Mouse (Mus musculus) c-Kit-positive CD71-positive TER-119-positive erythroid progenitor cells, embryonic 14.5 days (primary cell): ENCODE data around the gene Abhd17a.
A peak's percentile ranks its signal among the peaks of the same experiment; 100 is the strongest.

ENCODE experiments used
- DNase-seq: peaks from one replicate; pipeline ENCODE4 v3.0.0-alpha.2; 2013; ENCODE audit warnings: low spot score

Abhd17a gene

DNA sequence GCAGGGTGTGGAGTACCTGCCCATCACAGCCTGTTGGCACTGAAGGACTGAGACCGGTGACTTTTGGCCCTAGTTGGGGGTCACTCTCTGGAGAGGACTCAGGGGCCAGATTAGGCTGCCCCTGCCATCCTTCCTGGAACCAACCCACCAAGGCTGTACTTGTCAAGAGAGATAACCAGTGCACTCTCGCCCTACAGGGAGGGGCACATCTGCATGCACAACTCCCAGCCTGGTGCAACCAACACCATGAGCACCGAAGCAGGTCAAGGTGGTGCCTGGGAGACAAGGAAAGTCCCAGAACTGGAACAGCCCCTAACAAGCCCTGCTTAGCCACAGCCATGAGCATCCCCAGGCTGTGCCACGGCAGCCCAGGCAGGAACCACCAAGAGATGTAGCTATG lies 43.2 kb downstream of the Abhd17a start:
- DNase-seq: no peak

DNA sequence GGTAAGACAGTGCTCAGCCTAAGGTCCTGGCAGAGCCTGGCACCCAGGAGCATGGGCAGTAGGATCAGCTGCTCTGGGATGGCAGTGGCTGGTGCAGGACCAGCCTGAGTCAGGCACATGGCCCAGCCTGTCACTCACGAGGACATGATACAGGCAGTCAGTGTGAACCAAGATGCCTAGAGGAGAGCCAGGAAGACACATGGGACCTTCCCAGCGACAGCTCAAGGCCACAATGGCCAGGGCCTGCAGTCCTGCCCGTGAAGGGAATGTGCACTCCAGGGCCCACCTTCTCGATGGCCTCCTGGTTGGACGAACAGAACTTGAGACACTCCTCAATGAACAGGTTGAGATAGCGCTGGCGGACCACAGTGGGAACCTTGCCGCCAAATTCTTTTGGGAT lies 44.6 kb downstream of the Abhd17a start:
- no peak for DNase-seq

GRCm38 (mm10) chr10:80543873-80544272 lies 46.3 kb downstream of the Abhd17a start:
- no peak for DNase-seq

GRCm38 (mm10) chr10:80539493-80539892 lies 50.6 kb downstream of the Abhd17a start:
- no peak for DNase-seq

DNA sequence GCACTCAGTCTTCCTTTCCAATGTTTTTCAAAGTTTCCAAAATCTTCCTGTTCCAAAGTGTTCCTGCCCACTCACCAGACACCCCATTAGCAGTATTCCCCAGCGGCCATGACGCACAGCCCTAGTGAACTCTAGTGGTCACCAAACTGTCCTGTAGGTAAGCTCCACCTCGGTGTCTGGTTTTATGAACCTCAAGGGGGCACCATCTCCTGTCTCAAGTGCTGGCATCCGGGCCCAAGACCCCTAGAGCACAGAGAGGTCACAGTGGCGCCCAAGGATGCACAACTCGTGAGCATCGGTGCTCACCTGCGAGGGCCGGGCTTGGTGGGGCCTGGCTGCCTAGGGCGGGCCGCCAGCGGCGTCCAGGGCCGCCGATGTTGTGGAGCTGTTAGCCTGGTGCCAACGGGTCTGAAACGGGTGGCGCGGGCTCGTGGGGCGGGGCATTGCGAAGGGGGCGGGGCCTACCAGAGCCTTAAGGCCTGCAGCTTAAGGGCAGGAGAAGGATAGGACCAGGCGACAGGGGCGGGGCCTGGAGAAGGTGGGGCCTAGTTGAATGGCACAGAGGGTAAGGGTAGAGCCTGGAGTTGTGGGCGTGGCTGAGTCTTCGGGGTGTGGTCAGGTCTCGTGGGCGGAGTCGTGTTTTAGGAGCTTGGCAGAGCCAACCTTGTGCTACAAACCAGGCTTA lies 51.3 kb downstream of the Abhd17a start, which contains the start of gene Atp8b3:
Atp8b3 (minus strand) TSS at position 415 of the 685 bp plus-strand sequence.
- DNase-seq: peak; percentile 100

GRCm38 (mm10) chr10:80538180-80538579 lies 52.0 kb downstream of the Abhd17a start:
- no peak for DNase-seq

DNA sequence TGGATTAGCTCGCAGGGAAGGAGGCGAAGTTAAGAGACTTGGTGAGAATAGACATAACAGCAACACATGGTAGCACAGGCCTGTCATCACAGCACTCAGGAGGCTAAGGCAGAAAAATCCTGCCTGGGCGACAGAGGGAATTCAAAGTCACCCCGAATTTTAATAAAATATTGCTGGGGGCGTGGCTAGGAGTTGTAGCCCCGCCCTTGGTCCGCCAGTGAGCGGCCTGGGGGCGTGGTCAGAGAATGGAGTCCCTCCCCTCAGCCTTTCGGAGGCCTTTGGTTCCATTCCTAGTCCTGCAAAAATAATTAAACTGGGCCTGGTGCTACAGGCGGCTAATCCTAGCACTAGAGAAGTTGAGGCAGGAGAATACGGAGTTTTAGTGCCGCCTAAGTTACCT lies 54.4 kb downstream of the Abhd17a start:
- peak; percentile 82 for DNase-seq

- peak; percentile 76 for DNase-seq
These were observed 55.1 kb downstream of the Abhd17a start for GRCm38 (mm10) chr10:80535071-80535470.

DNA sequence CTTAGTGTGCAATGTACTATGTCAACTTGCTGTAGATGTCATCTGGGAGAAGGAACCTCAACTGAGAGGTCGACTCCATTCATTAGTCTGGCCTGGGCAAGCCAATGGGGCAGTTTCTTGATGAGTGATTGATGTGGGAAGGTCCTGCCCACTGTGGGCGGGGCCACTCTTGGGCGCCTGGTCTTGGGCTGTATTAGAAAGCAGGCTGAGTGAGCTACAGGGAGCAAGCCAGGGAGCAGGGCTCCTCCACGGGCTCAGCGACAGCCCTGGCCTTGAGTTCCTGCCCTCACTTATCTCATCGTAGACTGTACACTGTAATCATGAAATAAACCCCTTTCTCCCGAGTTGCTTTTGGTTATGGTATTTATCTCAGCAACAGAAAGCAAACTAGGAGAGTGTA lies 56.4 kb downstream of the Abhd17a start:
- peak; percentile 87 for DNase-seq
